Mouse (Mus musculus): ENCODE results near the gene Arl5a.

Gene Arl5a

DNA sequence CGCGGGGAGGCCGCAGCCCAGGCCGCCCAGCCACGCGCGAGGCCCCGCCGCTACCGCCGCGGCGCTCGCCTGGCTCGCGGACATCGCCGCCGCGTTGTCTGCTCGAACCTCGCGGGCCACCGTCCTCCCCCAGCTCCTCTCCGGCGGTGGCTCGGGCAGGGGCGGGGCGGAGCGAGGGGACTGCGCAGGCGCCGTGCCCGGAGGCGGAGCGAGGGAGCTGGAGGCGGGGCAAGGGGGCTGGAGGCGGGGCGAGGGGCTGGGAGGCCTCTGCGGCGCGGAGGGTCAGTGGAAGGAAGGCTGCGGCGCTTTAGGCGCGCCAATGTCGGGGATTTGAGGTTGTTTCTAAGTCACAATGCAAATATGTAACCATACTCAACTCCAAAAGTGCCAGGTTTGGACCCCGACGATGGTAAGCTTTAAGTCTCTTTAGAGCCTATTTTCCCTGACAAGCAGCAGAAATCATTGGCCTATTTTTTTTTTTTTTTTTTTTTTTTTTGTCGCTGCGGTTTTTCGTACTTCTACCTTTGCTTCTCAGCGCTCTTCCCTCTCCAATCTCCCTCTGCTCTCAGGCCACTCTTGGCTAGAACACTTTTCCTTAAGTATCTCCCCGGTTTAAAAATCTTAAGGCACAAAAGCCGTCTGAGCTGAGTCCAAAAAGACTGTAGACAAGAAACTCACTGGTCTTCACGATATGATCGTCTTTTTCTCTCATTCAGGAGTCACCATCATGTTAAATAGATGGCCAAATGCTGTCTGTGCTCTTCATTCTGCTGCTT lies at the start of gene Arl5a:
TSS of gene Arl5a (minus strand) at position 155 of the 776 bp plus-strand sequence.
- DNase-seq, result peak; percentile 93

DNA sequence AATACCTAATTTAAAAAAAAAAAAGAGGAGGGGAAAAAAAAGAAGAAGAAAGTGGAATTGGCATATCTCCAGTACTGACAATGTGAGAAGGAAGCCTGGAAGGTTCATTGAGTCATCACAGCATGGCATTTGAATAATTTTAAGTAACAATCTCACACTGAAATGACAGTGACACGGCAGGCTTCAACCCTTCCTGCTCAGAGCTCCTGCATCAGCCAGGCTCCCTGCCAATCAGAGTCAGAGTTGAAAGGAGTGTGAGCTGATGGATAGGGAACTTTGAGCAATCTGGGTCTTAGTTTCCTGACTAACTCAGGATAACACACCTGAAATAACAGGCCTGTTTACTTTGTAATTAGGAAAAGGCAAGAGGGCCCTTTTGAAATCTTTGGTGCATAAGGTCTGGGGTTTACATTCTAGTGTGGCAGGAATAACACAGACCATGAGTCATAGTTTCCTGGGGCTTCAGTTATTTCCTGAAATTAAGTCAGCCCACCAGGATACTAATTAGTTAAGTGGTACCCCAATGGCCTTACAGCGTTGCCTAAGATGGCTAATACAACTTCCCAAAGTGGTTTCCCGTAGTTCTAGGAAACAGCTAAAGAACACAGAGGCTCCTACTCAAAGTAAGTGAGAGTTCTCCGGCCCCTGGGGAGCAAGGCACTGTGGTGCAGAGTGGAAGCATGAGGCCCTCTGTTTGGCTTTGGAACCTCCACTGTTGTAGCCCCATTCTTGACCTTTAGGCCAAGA lies 47.0 kb upstream of the Arl5a start:
- peak; percentile 60 for DNase-seq

DNA sequence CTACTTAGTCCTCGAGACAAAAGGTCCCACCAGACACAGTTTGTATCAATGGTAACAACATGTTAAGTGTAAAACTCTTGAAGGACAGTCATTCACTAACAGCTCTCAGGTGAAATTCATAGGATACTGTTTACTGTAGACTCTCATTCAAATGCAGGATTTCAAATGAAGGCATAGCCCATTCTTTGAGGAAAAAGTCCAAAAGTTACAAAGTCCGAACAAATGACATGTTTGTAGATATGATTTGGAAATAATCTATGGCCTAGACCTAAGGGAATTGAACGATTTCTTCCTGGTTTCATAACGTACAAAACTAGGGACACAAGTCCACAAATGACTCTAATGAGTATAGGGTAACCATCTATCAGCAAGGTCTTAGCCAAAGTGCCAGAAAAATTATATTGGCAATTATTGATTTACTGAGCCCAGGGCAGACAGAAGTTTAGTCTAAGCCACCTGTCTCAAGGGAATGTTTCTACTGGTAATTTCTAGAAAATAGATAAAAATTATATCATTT lies 45.4 kb upstream of the Arl5a start:
- DNase-seq, result no peak

DNA sequence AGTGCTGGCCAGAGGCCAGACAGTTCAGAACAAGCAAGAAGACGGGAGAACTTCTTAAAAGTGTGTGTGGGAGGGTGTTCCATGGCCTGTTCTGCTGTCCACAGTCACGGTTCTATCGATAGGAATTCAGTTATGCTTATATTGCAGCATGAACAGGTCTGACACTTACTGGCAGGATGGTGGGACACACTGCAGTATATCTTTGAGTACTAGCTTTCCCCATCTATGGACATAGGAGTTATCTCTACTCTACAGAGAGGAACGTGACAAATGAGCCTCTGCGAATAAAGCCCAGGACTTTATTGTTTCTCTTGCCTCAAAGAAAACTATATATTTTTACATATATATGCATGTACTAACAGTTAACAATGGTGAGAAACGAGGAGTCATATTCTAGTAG lies 42.9 kb upstream of the Arl5a start:
- no peak for DNase-seq

DNA sequence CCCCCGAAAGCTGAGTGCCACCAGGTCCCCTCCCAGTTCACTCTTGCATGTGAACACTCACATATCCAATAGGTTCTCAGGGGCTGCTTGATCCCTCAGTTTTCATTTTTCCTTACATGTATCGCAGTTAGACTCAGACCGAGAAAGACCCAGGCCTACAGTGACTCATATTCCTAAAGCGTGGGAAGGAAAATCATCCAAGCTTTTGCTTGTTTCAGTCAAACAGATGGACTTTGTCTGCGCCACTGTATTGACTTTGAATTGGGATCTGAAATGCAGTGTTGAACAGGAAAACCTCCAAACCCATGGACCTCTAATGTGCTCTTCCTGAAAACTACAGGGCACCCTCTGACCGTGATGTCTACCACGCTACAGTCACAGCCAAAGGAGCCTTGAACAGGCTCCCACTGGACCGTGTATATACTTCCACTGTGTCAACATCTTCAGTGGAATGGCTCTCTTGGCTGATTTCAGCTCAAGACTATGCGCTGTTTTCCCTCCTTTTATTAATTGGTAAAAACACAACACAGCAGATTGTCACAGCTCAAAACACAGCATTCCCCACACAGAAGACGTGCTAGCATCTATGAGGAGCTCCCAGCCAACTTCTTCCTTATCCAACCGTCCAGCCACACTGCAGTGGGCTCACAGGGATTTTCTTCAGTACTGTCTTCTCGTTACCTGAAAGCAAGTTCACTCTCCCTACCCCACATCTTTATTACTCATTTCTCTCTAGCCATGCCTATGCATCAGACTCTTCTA lies 36.7 kb upstream of the Arl5a start:
- no peak for DNase-seq

DNA sequence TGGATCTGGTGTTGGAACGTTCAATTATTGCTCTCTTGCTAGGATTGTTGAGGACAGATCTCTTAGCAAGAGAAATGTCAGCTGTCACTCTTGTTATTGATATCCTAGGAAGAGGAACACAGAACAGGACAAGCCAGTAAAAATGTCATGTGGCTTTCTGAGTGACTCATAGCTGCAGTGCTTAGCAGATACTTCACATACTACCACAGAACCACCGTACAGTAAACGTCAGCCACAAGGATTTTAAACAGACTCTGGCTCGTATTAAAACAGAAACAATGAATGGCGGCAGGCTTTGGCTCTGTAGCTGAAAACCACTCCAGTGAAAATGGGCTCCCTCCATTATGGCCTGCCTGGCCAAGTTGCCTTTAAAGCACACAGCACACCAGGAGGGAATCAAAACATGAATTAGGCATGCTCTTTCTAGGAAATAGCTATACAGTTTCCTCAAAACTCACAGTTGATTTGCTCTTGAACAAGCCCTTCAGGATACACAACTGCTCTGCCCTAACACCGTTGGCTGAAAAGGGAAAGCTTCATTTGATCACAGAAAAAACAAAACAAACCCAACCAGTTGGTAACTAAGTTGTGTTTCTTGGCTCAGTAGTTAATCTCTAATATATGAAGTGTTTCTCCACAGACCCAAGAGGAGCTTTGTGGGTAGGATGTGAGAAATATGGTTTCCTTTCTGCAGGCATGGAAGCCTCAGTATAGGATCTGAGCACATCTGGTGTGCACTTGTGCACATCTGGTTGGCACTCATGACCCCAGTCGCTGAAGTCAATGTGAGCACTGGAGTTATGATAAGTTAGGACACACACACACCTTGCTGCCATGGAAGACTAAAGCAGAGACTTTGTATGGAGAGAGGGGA lies 31.1 kb upstream of the Arl5a start:
- no peak for DNase-seq

DNA sequence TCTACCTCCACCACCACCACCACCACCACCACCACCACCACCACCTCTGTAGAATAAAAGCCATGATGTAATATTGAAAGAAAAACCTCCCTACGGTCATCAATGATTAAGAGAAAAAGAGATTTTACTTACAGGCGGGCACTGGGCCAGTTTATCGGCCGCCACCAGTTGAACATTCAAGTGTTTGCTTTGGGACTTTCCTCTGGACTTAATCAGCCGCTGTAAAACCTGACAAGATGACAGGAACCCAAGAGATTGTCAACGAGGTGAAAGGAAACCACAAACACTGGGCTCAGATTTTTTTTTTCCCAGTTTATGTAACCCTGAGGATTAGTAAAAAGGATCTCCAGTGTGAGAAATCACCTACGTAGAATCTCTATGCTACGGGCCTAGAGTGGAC lies 25.1 kb upstream of the Arl5a start:
- no peak for DNase-seq

DNA sequence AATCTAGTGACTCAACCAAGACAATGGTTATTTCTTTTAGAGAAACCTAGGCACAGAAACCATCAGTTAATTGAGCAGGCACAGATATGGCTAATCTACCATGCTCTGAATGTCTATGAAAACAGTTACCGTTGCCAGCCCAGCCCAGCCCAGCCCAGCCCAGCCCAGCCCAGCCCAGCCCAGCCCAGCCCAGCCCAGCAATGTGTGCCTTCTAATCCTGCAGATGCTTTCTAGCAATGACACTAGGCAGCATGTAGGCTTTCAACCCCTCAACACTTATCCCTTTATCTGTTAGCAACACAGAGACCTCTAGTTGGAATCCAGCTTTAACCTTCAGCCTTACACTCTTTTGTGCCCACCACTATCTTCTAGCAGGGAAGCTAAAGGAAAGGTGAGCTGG lies 24.2 kb upstream of the Arl5a start:
- no peak for DNase-seq

DNA sequence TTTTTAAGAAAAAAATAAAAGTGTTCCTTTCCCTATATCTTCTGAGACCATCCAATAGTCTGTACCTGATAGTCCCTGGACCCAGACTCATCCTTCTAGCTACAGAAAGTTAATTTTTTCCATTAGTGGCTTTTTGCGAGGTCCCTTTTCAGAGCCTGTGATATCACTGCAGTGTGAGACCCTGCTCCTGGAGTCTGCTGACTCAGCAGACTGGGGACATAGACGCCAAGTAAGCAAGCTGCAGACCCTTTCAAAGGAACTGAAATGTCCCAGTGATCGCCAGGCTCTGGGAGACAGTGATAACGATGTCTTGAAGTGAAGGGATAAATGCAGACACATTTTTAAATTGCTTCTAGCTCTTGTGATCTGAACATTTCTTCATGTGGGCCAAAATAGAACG lies 21.9 kb upstream of the Arl5a start:
- no peak for DNase-seq

DNA sequence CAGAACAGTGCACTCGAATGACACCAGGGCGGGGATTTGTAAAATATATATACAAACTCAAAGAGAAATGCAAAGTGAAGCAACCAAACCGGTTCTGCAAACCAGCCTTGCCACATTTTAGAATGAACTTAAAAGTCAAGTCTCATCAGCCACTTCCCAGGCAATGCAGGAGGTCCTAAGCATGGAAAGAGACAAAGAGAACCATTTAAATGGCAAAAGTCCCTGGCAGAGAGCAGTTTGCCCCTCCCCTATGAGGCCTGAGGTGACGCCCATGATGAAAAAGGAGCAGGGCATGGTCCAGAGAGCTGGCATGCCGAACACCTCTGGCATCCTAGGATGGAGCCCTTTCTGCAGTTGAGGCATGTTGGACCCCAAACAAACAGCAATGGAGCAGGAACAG lies 17.4 kb upstream of the Arl5a start:
- no peak for DNase-seq

DNA sequence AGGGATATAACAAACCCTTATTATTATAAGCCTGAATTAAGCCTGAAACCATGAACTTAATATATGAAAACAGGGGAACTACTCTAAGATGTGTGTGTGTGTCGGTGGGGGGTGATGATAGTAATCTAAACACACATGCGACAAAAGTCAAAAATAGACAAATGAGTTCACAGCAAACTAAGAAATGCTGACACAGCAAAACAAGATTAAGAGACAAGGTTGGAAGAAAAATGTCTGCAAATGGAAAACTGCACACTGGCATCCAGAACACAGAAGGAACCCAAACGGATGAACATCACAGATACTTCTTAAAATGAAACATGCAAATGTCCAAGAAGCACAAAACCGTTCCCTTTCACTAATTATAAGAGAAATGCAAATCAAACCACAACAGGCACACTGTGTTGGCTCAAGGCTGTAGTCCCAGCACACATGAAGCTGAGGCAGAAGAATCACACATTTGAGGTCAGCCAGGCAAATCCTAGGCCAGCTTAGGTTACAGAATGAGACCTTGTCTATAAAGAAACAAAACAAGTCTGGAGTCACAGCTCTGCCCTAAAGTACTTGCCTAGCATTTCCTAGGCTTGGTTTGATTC lies 15.8 kb upstream of the Arl5a start:
- no peak for DNase-seq

DNA sequence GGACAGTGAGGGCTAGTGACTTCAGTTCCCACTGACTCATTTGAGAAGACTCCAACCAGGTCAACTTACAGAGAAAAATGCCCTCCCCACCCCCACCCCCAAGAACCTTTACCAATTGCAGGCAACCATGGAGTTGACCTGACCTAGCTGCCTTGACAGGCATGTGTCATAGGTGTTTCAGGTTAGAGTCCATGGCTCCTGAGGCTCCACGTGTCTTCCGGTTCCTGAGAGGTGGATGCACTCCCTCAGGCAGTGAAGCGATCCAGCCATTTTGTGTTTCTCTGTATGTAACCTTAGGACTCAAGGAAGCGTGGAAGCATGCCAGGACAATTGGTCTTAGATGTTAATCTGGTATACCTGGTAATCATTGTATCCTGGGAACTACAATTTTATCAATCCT lies 13.7 kb upstream of the Arl5a start:
- no peak for DNase-seq

DNA sequence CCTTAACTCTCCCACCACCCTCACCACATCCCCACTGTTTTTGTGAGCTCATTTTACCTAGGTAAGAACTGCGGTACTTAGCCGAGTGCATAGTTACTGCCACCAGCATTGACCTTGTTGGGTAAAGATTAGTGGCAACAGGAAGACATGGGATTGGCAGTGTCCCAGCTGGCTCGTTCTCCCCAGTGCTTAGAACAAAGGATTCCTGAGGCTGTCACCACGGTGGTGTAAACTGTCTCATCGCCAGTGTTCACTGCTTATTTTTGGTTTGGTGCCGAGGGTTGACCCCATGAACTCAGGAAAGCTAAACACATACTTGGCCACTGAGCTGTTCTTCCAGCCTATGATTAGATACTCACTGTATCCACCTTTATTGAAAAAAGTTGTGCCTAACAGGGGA lies 13.3 kb upstream of the Arl5a start:
- DNase-seq, result no peak

DNA sequence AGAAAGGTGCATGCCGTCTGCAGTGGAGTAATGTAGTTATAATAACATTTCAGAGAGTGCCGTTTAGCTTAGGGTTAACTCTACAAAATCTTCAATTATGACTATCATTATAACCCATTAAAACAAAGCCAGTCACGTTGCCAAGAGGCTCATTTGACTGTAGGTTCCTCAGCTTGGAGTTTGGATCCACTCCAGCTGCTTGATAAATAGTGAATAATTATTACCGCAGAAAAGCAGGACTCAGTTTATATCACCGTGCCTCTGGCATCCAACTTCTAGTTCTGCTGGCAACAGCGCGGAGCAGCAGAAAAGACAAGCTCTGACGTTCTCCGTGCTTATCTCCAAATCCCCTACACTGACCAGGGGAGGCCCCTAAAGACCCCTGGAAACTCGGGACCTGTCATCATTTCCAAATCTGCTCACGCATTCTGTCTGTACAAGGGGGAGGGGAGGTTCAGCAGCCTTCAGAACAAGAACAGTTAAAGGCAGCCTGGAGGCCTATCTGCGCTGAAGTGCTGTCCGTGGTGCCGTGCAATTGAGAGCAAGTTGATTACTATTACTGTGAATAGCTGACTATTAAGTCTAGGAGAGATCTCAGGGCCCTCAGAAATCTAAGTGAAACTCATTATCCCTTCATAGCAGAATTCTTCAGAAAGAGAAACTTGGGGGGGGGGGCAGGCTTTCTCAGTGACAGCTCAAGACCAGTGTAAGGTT lies 11.4 kb upstream of the Arl5a start:
- no peak for DNase-seq

DNA sequence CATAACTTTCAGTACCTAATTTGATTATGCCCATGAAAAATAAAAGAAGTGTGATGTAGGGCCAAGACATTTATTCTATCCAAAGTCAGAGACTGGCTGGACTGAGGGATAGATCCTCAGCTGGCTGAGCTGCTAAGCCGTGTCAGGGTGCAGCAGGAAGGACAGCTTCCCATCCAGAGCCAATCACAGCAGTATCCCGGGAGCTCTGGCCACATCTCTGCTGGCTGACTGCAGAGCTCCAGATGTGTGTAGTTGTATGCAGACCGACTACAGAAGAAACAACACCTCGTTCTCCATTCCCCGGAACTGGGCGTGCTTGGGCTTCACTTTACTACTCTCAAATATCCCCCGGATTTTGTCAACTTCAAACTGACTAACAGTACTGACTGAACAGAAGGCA lies 8.7 kb upstream of the Arl5a start:
- DNase-seq, result peak; percentile 22

DNA sequence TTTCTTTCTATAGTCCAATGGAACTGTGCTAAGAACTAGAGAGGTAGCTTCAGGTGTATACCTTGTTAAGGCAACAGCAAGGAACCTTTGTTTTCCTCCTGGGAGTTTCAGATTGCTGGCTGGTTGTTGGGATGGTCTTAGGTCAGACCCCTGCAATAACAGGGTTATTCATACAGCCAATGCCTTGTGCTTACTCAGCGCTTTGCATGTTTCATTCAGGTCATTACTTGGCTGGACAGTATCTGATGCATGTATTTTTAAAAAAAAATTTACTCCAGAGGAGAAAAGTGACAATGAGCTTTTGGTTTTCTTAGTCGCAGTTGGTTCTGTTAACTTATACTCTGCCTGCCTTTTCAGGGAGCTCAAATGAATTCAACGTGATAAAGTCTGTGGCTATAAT lies 2.7 kb upstream of the Arl5a start:
- DNase-seq, result no peak

DNA sequence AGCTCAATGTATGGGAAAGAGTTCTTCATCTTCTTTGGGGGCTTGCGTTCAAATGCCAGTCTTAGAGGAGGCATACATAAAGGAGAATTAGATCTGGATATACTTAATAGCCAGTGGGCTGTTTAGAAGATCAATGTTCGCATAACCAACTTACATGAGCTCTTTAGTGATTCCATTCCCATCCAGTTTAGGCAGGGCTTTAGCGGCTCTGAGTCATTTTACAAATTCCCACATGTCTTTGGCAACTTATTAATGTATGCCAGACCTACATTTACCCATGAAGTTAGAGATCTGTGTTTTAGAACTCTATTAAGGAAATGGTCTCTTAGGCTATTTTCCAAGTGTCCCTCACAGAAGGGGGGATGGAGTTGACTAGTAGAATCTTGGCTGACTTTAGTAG lies 1.3 kb upstream of the Arl5a start:
- DNase-seq, result no peak

DNA sequence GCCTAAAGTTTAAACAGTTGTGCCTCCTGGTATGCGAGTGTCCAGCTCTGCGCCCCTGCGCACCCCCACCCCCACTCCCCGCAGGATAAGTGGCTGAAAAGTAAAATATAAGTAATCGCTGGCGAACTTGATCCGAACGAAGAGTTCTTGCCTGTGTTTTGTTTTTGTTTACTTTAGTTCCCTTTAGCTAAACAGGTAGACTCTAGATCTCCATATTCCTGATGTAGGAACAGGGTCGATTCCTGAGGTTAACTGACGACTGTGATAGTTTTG lies 758 bp upstream of the Arl5a start:
- DNase-seq, result no peak

DNA sequence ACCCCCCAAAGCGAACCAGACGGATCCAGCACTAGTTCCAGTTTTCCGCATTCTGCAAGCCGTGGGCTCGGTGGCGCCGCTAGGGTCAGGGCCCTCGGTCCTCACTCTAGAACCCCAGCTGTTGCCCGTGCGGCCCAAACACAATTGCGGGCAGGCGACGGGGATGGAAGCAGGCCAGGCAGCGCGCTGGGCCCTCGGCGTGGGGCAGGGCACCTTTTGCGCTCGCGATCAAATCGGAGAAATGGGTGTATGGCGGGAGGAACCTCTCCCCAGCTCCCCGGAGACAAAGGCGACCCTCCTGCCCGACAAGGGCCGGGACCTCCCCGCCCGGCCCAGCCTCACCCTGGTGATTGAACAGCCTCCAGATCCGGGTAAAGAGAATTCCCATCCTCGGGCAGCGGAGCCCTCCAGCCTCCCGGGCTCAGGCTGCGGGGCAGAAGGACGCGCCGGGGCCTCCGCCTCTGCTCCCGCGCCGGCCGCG lies 413 bp downstream of the Arl5a start:
- DNase-seq, result peak; percentile 68

DNA sequence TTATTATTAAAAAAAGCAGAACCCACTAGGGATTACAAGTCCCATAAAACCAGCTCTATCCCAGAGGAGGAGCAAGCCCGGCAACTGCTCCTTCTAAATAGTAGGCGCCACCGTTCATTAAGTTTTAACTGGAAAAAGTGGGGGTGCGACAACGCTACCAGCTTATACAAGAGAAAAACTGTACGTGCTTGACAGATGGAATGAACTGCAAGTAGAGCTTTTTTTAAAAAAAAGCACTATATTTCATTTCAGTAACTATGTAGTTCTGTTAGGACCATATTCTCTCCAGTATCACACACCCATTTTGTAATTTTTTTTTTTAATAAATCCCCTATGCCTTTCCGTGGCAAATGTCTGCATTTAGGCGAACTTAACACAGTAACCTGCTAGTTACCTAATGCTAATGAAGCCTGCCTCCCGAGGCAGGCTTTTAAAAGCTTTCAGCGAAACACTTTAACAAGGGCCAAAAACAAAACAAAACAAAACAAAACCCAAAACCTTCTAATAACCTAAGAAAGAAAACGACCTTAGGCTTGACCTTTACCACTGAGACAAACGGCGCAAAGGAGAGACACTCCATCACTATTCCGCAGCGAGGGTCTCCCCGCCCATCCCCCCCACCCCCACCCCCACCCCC lies 972 bp downstream of the Arl5a start:
- peak; percentile 41 for DNase-seq
